ENCODE assay signal across 9 mouse cellular contexts in the genomic region with DNA sequence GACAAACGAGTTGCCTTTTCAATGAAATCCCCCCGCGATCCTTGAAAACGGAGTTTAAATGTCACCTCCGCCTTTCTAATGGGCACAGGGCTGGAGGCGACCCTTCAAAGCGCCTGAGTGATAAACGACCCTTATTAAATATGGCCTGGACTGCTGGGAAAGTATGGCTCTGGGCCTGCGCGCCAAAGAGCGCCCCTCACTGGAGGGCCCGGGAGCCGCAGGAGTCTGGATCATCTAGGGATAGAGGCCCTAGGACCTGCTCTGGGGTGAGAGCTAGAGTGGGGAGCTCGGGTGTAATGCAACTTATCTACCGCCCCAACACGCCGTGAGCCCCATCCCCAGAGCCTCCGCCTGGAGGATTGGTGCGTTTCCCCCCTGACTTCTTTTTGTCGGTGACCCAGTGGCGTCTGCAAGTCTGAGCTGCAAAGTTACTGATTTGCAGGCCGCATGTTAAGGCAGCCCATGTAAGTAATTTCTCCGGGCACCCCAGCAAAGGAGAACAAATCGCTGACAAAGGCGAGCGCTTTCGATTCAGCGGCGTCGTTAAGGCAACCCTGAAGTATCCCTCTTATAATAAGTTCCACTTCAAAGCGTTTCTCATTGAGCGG. TPM values are rescaled to one million over a fixed set of nuclear protein-coding genes. Genes with fewer than 3 reads are reported as not detected.
DNase-seq lines count a peak whose midpoint lies in the region; ATAC-seq and TF ChIP-seq lines count a peak whose summit lies in the region.
"Had no signal": no experiment of that assay in that cellular context is flagged by ENCODE, and none has a peak within 500 bp of the region (broad histone marks: within the 10 kb centered on the region; RNA-seq: fewer than 3 reads in every experiment).

No protein-coding gene starts in this region.

- no peaks in the 10 kb centered on the region for H3K4me1 ChIP-seq in ES-Bruce4 (ENCODE audit: control insufficient read depth, insufficient read depth, low read length)
- H3K4me1 ChIP-seq in embryonic facial prominence, embryonic 11.5 days (ENCODE audit: control insufficient read depth, insufficient read depth, low read length), result peaks cover 6% of the 10 kb centered on the region
- H3K4me1 ChIP-seq in intestine, postnatal 0 days (replicated peaks; ENCODE audit: control insufficient read depth, insufficient read depth, low read length), result no peaks in the 10 kb centered on the region

- no peak overlapping the region for H3K27ac ChIP-seq in ES-Bruce4 (ENCODE audit: insufficient read depth, low read length)
- no peak overlapping the region; the same call in 1 of the 2 replicates for H3K27ac ChIP-seq in embryonic facial prominence, embryonic 11.5 days (replicated peaks; ENCODE audit: low read depth, low read length)
- H3K27ac ChIP-seq in intestine, postnatal 0 days (ENCODE audit: low read depth, low read length), result no peak overlapping the region

- no peaks in the 10 kb centered on the region for H3K36me3 ChIP-seq in ES-Bruce4 (ENCODE audit: control insufficient read depth, insufficient read depth, low read length, poor library complexity, severe bottlenecking)
- no peaks in the 10 kb centered on the region for H3K36me3 ChIP-seq in embryonic facial prominence, embryonic 11.5 days (replicated peaks; ENCODE audit: control insufficient read depth, insufficient read depth, low read depth, low read length)
- no peaks in the 10 kb centered on the region for H3K36me3 ChIP-seq in intestine, postnatal 0 days (ENCODE audit: control insufficient read depth, insufficient read depth)

- ATAC-seq in frontal cortex, adult (ENCODE audit: low TSS enrichment), result 0 out of 2 replicates have a peak, but pooled peaks have one; percentile 44
- ATAC-seq in embryonic facial prominence, embryonic 11.5 days (replicated peaks; ENCODE audit: insufficient number of reproducible peaks, low FRiP score, low TSS enrichment, low read depth), result peak; percentile 66
- ATAC-seq in intestine, postnatal 0 days, result no peak
- no peak for ATAC-seq in monocyte, adult 5-6 weeks (replicated peaks; ENCODE audit: insufficient number of reproducible peaks, low FRiP score, low TSS enrichment, poor library complexity, severe bottlenecking)

- no peak for TF ChIP-seq EP300 in ES-Bruce4 (IDR thresholded peaks at IDR 0.05; ENCODE audit: insufficient read depth, low read depth, low read length)

- TF ChIP-seq POLR2A in ES-Bruce4 (IDR thresholded peaks at IDR 0.05; ENCODE audit: insufficient read depth, low read length), result no peak

- H3K27me3 ChIP-seq in ES-Bruce4 (ENCODE audit: control insufficient read depth, insufficient read depth, low read length, poor library complexity, severe bottlenecking), result 0 out of 2 replicates have a peak, but pooled peaks cover 4% of the 10 kb centered on the region
- peaks cover 39% of the 10 kb centered on the region for H3K27me3 ChIP-seq in embryonic facial prominence, embryonic 11.5 days (ENCODE audit: control insufficient read depth, insufficient read depth, low read length)
- H3K27me3 ChIP-seq in intestine, postnatal 0 days (replicated peaks; ENCODE audit: control insufficient read depth, insufficient read depth, low read length), result peaks cover 80% of the 10 kb centered on the region

- H3K9me3 ChIP-seq in ES-Bruce4 (replicated peaks; ENCODE audit: control insufficient read depth, insufficient read depth, low read length, poor library complexity, severe bottlenecking), result no peaks in the 10 kb centered on the region
- H3K9me3 ChIP-seq in embryonic facial prominence, embryonic 11.5 days (replicated peaks; ENCODE audit: control insufficient read depth, low read length), result no peaks in the 10 kb centered on the region
- no peaks in the 10 kb centered on the region for H3K9me3 ChIP-seq in intestine, postnatal 0 days (ENCODE audit: control insufficient read depth)

- peak overlapping the region; percentile 21; the same call in 1 of the 2 replicates for H3K4me3 ChIP-seq in ES-Bruce4 (ENCODE audit: low read depth, low read length)
- H3K4me3 ChIP-seq in embryonic facial prominence, embryonic 11.5 days (ENCODE audit: low read depth, low read length), result 0 out of 2 replicates have a peak overlapping the region, but pooled peaks have one; percentile 11
- peak overlapping the region; percentile 27 for H3K4me3 ChIP-seq in intestine, postnatal 0 days (ENCODE audit: low read depth, low read length)
- H3K4me3 ChIP-seq: erythroblast, embryonic 14.5 days had no signal

- TF ChIP-seq CTCF in ES-Bruce4 (IDR thresholded peaks at IDR 0.05; ENCODE audit: low read depth, low read length), result peak; percentile 72
- TF ChIP-seq CTCF in intestine, postnatal 0 days (IDR thresholded peaks at IDR 0.05; ENCODE audit: low read depth), result peak; percentile 22; the same call in 1 of the 2 replicates

- WGBS in embryonic facial prominence, embryonic 11.5 days, result 3% methylated on average over 32 of the region's 32 CpGs
- 6% methylated on average over 32 of the region's 32 CpGs for WGBS in intestine, postnatal 0 days

- H3K9ac ChIP-seq in ES-Bruce4 (ENCODE audit: low read depth, poor library complexity, severe bottlenecking), result peak overlapping the region; percentile 31; the same call in 1 of the 2 replicates
- H3K9ac ChIP-seq in embryonic facial prominence, embryonic 11.5 days (replicated peaks; ENCODE audit: low read length), result no peak overlapping the region; the same call in 1 of the 2 replicates
- H3K9ac ChIP-seq in intestine, postnatal 0 days (ENCODE audit: low read depth, low read length), result no peak overlapping the region

- H3K4me2 ChIP-seq in embryonic facial prominence, embryonic 11.5 days (ENCODE audit: low read depth, low read length), result peak overlapping the region; percentile 35
- H3K4me2 ChIP-seq in intestine, postnatal 0 days (replicated peaks; ENCODE audit: low read depth), result peak overlapping the region; percentile 57

- DNase-seq in frontal cortex, postnatal 14 days (ENCODE audit: low spot score in 2 of 2), result no peak
- DNase-seq in embryonic facial prominence, embryonic 11.5 days (ENCODE audit: low spot score), result peak; percentile 71
- peak; percentile 79 for DNase-seq in mesoderm, embryonic 11.5 days (ENCODE audit: low read depth, low spot score)
- no peak for DNase-seq in adrenal gland, adult 8-10 months

RNA-seq across cellular contexts. Expression of a gene that starts 2.6 kb away (rescaled TPM):
- polyA plus RNA-seq in ES-Bruce4 (2011; ENCODE audit: insufficient read depth, insufficient read length, low read depth, missing spikeins), result 0.33 and 0.40 TPM in 2 replicates
- not detected in 2 replicates for polyA plus RNA-seq in embryonic facial prominence, embryonic 11.5 days (2014; fragmentation: Nextera tagmentation; extraction: Ambion mirVana)
- not detected in 2 replicates for polyA plus RNA-seq in intestine, postnatal 0 days (2015; fragmentation: Nextera tagmentation; extraction: Ambion mirVana)
- not detected in 3 replicates for total RNA-seq in monocyte, adult 5-6 weeks (2017)
- total RNA-seq in adrenal gland, adult 8-10 months (2022), result not detected
- polyA plus RNA-seq: erythroblast, embryonic 14.5 days had no signal

RNA-seq across cellular contexts. Expression of a gene that starts 12.0 kb away (rescaled TPM):
- 24.8 and 26.6 TPM in 2 replicates for polyA plus RNA-seq in ES-Bruce4 (2011; ENCODE audit: insufficient read depth, insufficient read length, low read depth, missing spikeins)
- 4.1 and 5.0 TPM in 2 replicates for polyA plus RNA-seq in embryonic facial prominence, embryonic 11.5 days (2014; fragmentation: Nextera tagmentation; extraction: Ambion mirVana)
- polyA plus RNA-seq in intestine, postnatal 0 days (2015; fragmentation: Nextera tagmentation; extraction: Ambion mirVana), result not detected in 2 replicates
- total RNA-seq in monocyte, adult 5-6 weeks (2017), result 0.38 TPM in 1 of 3 replicates, not detected in the others
- total RNA-seq in adrenal gland, adult 8-10 months (2022), result under 1 TPM in 1 of 4 experiments, not detected in 3; 0.23 TPM

RNA-seq across cellular contexts. Expression of a gene that starts 21.7 kb away (rescaled TPM):
- 25.2 and 27.0 TPM in 2 replicates for polyA plus RNA-seq in ES-Bruce4 (2011; ENCODE audit: insufficient read depth, insufficient read length, low read depth, missing spikeins)
- polyA plus RNA-seq in embryonic facial prominence, embryonic 11.5 days (2014; fragmentation: Nextera tagmentation; extraction: Ambion mirVana), result 2.1 and 2.3 TPM in 2 replicates
- not detected in 2 replicates for polyA plus RNA-seq in intestine, postnatal 0 days (2015; fragmentation: Nextera tagmentation; extraction: Ambion mirVana)
- not detected in 3 replicates for total RNA-seq in monocyte, adult 5-6 weeks (2017)
- total RNA-seq in adrenal gland, adult 8-10 months (2022), result under 1 TPM in 1 of 4 experiments, not detected in 3; 0.09 TPM
- polyA plus RNA-seq: erythroblast, embryonic 14.5 days had no signal

RNA-seq across cellular contexts. Expression of a gene that starts 36.9 kb away (rescaled TPM):
- not detected in 2 replicates for polyA plus RNA-seq in ES-Bruce4 (2011; ENCODE audit: insufficient read depth, insufficient read length, low read depth, missing spikeins)
- polyA plus RNA-seq in embryonic facial prominence, embryonic 11.5 days (2014; fragmentation: Nextera tagmentation; extraction: Ambion mirVana), result not detected in 2 replicates
- not detected in 2 replicates for polyA plus RNA-seq in intestine, postnatal 0 days (2015; fragmentation: Nextera tagmentation; extraction: Ambion mirVana)
- total RNA-seq in monocyte, adult 5-6 weeks (2017), result not detected in 3 replicates
- not detected for total RNA-seq in adrenal gland, adult 8-10 months (2022)
- polyA plus RNA-seq: erythroblast, embryonic 14.5 days had no signal

Comparison
In these comparisons a context has a peak if more than half of its experiments do, and no peak if none do; other contexts are left out.
1. ATAC-seq: peak in frontal cortex, adult (single experiment) and embryonic facial prominence, embryonic 11.5 days (single experiment); none in intestine, postnatal 0 days (single experiment) and monocyte, adult 5-6 weeks (single experiment).
2. DNase-seq: peak in embryonic facial prominence, embryonic 11.5 days (single experiment) and mesoderm, embryonic 11.5 days (single experiment); none in frontal cortex, postnatal 14 days (0 of 2) and adrenal gland, adult 8-10 months (single experiment).
3. Peak in every context shown above with its lines, with median percentiles within 50 percentile points of each other: H3K4me3 ChIP-seq.